Mouse (Mus musculus): ENCODE results near the gene Rrh.

GRCm38 (mm10) chr3:129838017-129838416, 15.6 kb upstream of the Rrh start:
- TF ChIP-seq CTCF (conservative IDR thresholded peaks at IDR 0.05; ENCODE audit: low read length) = no peak
- no peak for TF ChIP-seq POU5F1 (IDR thresholded peaks at IDR 0.05; ENCODE audit: borderline replicate concordance, low read length)
- TF ChIP-seq NANOG (IDR thresholded peaks at IDR 0.05; ENCODE audit: borderline replicate concordance, low read length) = no peak

All from E14TG2a.4 (cell line).